Mouse (Mus musculus): ENCODE results near the gene Ermp1. TPM values are rescaled to one million over a fixed set of nuclear protein-coding genes. Genes with fewer than 3 reads are reported as not detected.

The Ermp1 gene
- total RNA-seq, 2 experiments from 2014 or later, result 36.5 to 38.9 TPM

Other genes with a start within 250 kb of the Ermp1 start
- gene Pdcd1lg2, start 237.5 kb downstream of the Ermp1 start, total RNA-seq (2021), result not detected
- gene Ric1, start 126.1 kb downstream of the Ermp1 start, total RNA-seq (2021), result 10 to 100 TPM; 38.8 to 39.4 TPM
- under 1 TPM in 1 of 2 experiments, not detected in 1; 0.64 TPM for gene Mlana, start 49.4 kb upstream of the Ermp1 start, total RNA-seq (2021)
- 10 to 100 TPM; 24.7 to 25.6 TPM for gene 9930021J03Rik, start 157.6 kb upstream of the Ermp1 start, total RNA-seq (2021)
- 10 to 100 TPM; 29.6 to 31.2 TPM for gene Ranbp6, start 164.6 kb upstream of the Ermp1 start, total RNA-seq (2021)